Mouse (Mus musculus) heart, postnatal 0 days (tissue): Measurements from ENCODE around the gene Nmnat3.

ENCODE experiments used
- CTCF ChIP-seq: IDR thresholded peaks from 2 replicates; pipeline ENCODE4 v1.5.1; 2016; ENCODE audit warnings: antibody characterized with exemption, control low read depth, low read depth
- EP300 ChIP-seq: IDR thresholded peaks from 2 replicates; pipeline ENCODE4 v1.6.1; 2016; ENCODE audit warnings: antibody characterized with exemption, low read depth

DNA sequence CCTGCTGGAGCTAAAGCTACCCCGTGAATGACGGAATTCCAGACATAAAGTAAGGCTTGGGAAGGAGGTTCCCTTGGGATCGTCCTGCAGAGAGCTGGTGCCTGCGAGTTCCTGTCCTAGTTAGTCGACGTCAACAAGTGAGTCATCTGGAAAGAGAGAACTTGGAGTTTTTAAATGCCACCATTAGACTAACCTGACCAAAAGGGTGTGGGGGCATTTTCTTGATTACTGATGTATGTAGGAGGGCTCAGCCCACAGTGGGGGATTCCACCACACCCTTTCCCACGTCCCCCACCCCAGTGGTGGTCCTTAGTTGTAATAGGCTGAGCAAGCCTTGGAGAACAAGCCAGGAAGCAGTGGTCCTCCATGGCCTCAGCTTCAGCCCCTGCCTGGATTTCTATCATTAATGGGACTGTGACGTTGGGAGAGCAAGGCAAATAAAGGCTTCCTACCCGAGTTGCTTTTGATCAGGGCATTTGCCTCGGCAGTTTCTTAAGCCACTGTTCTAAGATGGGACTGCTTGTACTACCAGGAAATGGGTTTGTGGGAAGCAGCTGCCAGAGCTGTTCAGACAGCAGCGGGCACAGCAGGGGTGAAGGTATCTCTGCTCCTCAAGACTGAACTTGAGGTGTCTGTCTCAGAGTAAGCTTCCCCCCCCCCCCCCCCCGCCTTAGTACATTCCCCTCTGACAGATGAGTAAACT is 10.2 kb downstream of the Nmnat3 start:
- TF ChIP-seq CTCF (no peak), EP300 (no peak)
